Mouse (Mus musculus) heart, adult 8-10 months (tissue): ENCODE data around the gene Rbl1. TPM values are rescaled to one million over a fixed set of nuclear protein-coding genes. Genes with fewer than 3 reads are reported as not detected.

Source experiments
- total RNA-seq, 4 experiments: library from RNA; stranded (reverse); gene quantifications; 2 replicates each; pipeline ENCODE4 v1.2.4; 2022

The Rbl1 gene
- total RNA-seq, 4 experiments from 2014 or later, result 1.2 to 1.9 (median 1.3) TPM

Other genes starting within 250 kb of the Rbl1 start
- gene Ndrg3, start 212.5 kb downstream of the Rbl1 start, total RNA-seq, result 10 to 100 TPM; 21.7 to 24.5 (median 22.1) TPM
- gene Dsn1, start 197.4 kb downstream of the Rbl1 start, total RNA-seq, result 1 to 10 TPM; 1.1 to 2.2 (median 1.6) TPM
- gene Soga1, start 125.3 kb downstream of the Rbl1 start, total RNA-seq, result 10 to 100 TPM in 1 of 4 experiments, 1 to 10 TPM in 3; 8.7 to 11.1 (median 8.9) TPM
- not detected for gene Tldc2, start 117.5 kb downstream of the Rbl1 start, total RNA-seq
- gene Samhd1, start 69.3 kb downstream of the Rbl1 start, total RNA-seq, result 10 to 100 TPM; 20.5 to 23.6 (median 21.5) TPM
- 100 to 1,000 TPM in 2 of 4 experiments, 10 to 100 TPM in 2; 99.4 to 106 (median 101) TPM for gene Rpn2, start 74.5 kb upstream of the Rbl1 start, total RNA-seq
- gene Mroh8, start 75.0 kb upstream of the Rbl1 start, total RNA-seq, result under 1 TPM; 0.13 to 0.49 (median 0.23) TPM
- gene Ghrh, start 143.0 kb upstream of the Rbl1 start, total RNA-seq, result not detected
- gene Manbal, start 163.1 kb upstream of the Rbl1 start, total RNA-seq, result 10 to 100 TPM; 19.6 to 24.3 (median 22.9) TPM
- 1 to 10 TPM; 3.2 to 4.9 (median 3.7) TPM for gene Src, start 213.9 kb upstream of the Rbl1 start, total RNA-seq